Mouse (Mus musculus): ENCODE data around the gene Ankrd9. TPM values are rescaled to one million over a fixed set of nuclear protein-coding genes. Genes with fewer than 3 reads are reported as not detected.

The Ankrd9 gene
- polyA plus RNA-seq, 1 experiment from 2014 or later: 9.6 TPM

- DNase-seq (ENCODE audit: low spot score): no peak
Observed at GRCm38 (mm10) chr12:110966079-110966478, 12.8 kb downstream of the Ankrd9 start.

- DNase-seq (ENCODE audit: low spot score): no peak
Observed at GRCm38 (mm10) chr12:110965500-110965899, 13.3 kb downstream of the Ankrd9 start.

GRCm38 (mm10) chr12:110961973-110962372 is 16.9 kb downstream of the Ankrd9 start:
- DNase-seq (ENCODE audit: low spot score): no peak

- no peak for DNase-seq (ENCODE audit: low spot score)
Observed at GRCm38 (mm10) chr12:110954351-110954991, 24.4 kb downstream of the Ankrd9 start.

- DNase-seq (ENCODE audit: low spot score): no peak
Observed at GRCm38 (mm10) chr12:110953900-110954299, 24.9 kb downstream of the Ankrd9 start.

- no peak for DNase-seq (ENCODE audit: low spot score)
Observed at GRCm38 (mm10) chr12:110953443-110953842, 25.4 kb downstream of the Ankrd9 start.

- no peak for DNase-seq (ENCODE audit: low spot score)
Observed at GRCm38 (mm10) chr12:110952628-110953385, 26.0 kb downstream of the Ankrd9 start.

- DNase-seq (ENCODE audit: low spot score): no peak
Observed at GRCm38 (mm10) chr12:110951236-110951635, 27.6 kb downstream of the Ankrd9 start.

- no peak for DNase-seq (ENCODE audit: low spot score)
Observed at GRCm38 (mm10) chr12:110950151-110950550, 28.7 kb downstream of the Ankrd9 start.

- DNase-seq (ENCODE audit: low spot score): no peak
Observed at GRCm38 (mm10) chr12:110949410-110949809, 29.4 kb downstream of the Ankrd9 start.

GRCm38 (mm10) chr12:110948910-110949201 is 30.0 kb downstream of the Ankrd9 start:
- no peak for DNase-seq (ENCODE audit: low spot score)

- DNase-seq (ENCODE audit: low spot score): no peak
Observed at GRCm38 (mm10) chr12:110948082-110948909, 30.5 kb downstream of the Ankrd9 start.

- DNase-seq (ENCODE audit: low spot score): no peak
Observed at GRCm38 (mm10) chr12:110946216-110946615, 32.6 kb downstream of the Ankrd9 start.

- no peak for DNase-seq (ENCODE audit: low spot score)
Observed at GRCm38 (mm10) chr12:110940869-110941268, 38.0 kb downstream of the Ankrd9 start.

GRCm38 (mm10) chr12:110939385-110939784 is 39.5 kb downstream of the Ankrd9 start:
- DNase-seq (ENCODE audit: low spot score): no peak

- DNase-seq (ENCODE audit: low spot score): no peak
Observed at GRCm38 (mm10) chr12:110937496-110937895, 41.3 kb downstream of the Ankrd9 start.

GRCm38 (mm10) chr12:110935983-110936620 is 42.7 kb downstream of the Ankrd9 start:
- DNase-seq (ENCODE audit: low spot score): peak; percentile 57

GRCm38 (mm10) chr12:110932820-110933219 is 46.0 kb downstream of the Ankrd9 start:
- DNase-seq (ENCODE audit: low spot score): no peak
